Mouse (Mus musculus): ENCODE measurements around the gene Gm45261.

DNA sequence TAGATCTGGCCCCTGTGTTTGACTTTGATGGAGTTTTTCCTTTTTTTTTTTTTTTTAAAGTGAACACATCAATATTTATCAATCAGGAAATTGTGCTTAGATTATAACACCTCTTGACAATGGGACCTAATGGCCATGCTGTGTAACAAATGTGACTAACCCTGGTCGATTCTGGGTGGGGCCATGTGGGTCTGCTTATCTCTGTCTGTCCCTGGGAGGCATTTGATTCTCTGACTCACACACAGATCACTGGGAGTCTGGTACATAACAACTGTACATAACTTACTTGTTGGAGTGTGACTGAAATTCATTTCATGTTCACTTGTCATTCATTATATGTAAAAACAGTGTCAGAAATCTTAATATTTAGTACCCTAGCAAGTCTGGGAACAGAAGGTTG lies 13.7 kb downstream of the Gm45261 start:
- TF ChIP-seq CTCF (IDR thresholded peaks at IDR 0.05; ENCODE audit: low read depth) = no peak
- TF ChIP-seq EP300 (IDR thresholded peaks at IDR 0.05; ENCODE audit: low read depth) = no peak

All from liver, embryonic 14.5 days (tissue).